Mouse (Mus musculus) effector memory CD4-positive, alpha-beta T cell, adult 5 months (primary cell): Measurements from ENCODE around the gene Pelp1. TPM values are rescaled to one million over a fixed set of nuclear protein-coding genes. Genes with fewer than 3 reads are reported as not detected.

Source experiments
- polyA plus RNA-seq: library from polyadenylated mRNA; unstranded; fragments of 100-300 nt; shearing (Covaris generic); gene quantifications from one replicate; pipeline ENCODE4 v1.2.1, GENCODE M21; 2017

Pelp1 gene
- 10.7 TPM for polyA plus RNA-seq

GRCm38 (mm10) chr11:70409594-70410296 lies at the start of gene Pelp1:
TSS of gene Pelp1 (minus strand) at chr11:70410031.

GRCm38 (mm10) chr11:70458688-70459600 lies 49.1 kb upstream of the Pelp1 start, which contains the start of gene Zmynd15:
TSS of gene Zmynd15 (plus strand) at chr11:70459433.

GRCm38 (mm10) chr11:70451797-70452498 lies 42.1 kb upstream of the Pelp1 start, which contains the start of gene Med11:
TSS of gene Med11 (plus strand) at chr11:70451919.

GRCm38 (mm10) chr11:70432048-70432894 lies 22.4 kb upstream of the Pelp1 start, which contains the start of gene Arrb2:
TSS of gene Arrb2 (plus strand) at chr11:70432635.

GRCm38 (mm10) chr11:70351868-70352267 lies 58.0 kb downstream of the Pelp1 start, which contains the start of gene Alox15:
TSS of gene Alox15 (minus strand) at chr11:70352031.

Other genes starting within 250 kb of the Pelp1 start
- 0.65 TPM for gene Slc16a11, start 197.3 kb downstream of the Pelp1 start, polyA plus RNA-seq
- 1.4 TPM for gene Slc16a13, start 189.0 kb downstream of the Pelp1 start, polyA plus RNA-seq
- not detected for gene Bcl6b, start 180.2 kb downstream of the Pelp1 start, polyA plus RNA-seq
- gene 0610010K14Rik, start 172.1 kb downstream of the Pelp1 start, polyA plus RNA-seq = 86.5 TPM
- 2.4 TPM for gene Gm21988, start 170.2 kb downstream of the Pelp1 start, polyA plus RNA-seq
- 237 TPM for gene Rnasek, start 170.2 kb downstream of the Pelp1 start, polyA plus RNA-seq
- gene Alox12, start 154.7 kb downstream of the Pelp1 start, polyA plus RNA-seq = not detected
- not detected for gene Alox12e, start 87.4 kb downstream of the Pelp1 start, polyA plus RNA-seq
- not detected for gene Alox15, start 58.0 kb downstream of the Pelp1 start, polyA plus RNA-seq
- 215 TPM for gene Arrb2, start 22.6 kb upstream of the Pelp1 start, polyA plus RNA-seq
- 141 TPM for gene Med11, start 41.9 kb upstream of the Pelp1 start, polyA plus RNA-seq
- gene Zmynd15, start 49.4 kb upstream of the Pelp1 start, polyA plus RNA-seq = 0.16 TPM
- gene Cxcl16, start 50.0 kb upstream of the Pelp1 start, polyA plus RNA-seq = 1.7 TPM
- not detected for gene Tm4sf5, start 95.2 kb upstream of the Pelp1 start, polyA plus RNA-seq
- not detected for gene Vmo1, start 104.6 kb upstream of the Pelp1 start, polyA plus RNA-seq
- gene Gltpd2, start 109.2 kb upstream of the Pelp1 start, polyA plus RNA-seq = 0.31 TPM
- gene Psmb6, start 115.3 kb upstream of the Pelp1 start, polyA plus RNA-seq = 282 TPM
- gene Gm40193, start 122.9 kb upstream of the Pelp1 start, polyA plus RNA-seq = not detected
- 8.9 TPM for gene Pld2, start 130.0 kb upstream of the Pelp1 start, polyA plus RNA-seq
- gene Mink1, start 152.8 kb upstream of the Pelp1 start, polyA plus RNA-seq = 39.6 TPM
- gene 4930544D05Rik, start 205.8 kb upstream of the Pelp1 start, polyA plus RNA-seq = 1.4 TPM
- gene Chrne, start 209.2 kb upstream of the Pelp1 start, polyA plus RNA-seq = 18.7 TPM
- not detected for gene Gp1ba, start 229.1 kb upstream of the Pelp1 start, polyA plus RNA-seq
- 270 TPM for gene Rnf167, start 237.2 kb upstream of the Pelp1 start, polyA plus RNA-seq
- 70.1 TPM for gene Slc25a11, start 237.4 kb upstream of the Pelp1 start, polyA plus RNA-seq
- gene Pfn1, start 244.6 kb upstream of the Pelp1 start, polyA plus RNA-seq = 2,450 TPM
- gene Eno3, start 247.2 kb upstream of the Pelp1 start, polyA plus RNA-seq = 9.9 TPM